Mouse (Mus musculus): ENCODE measurements around the gene Tac2.
A peak's percentile ranks its signal among the peaks of the same experiment; 100 is the strongest.

Gene Tac2

GRCm38 (mm10) chr10:127725136-127725535, 858 bp downstream of the Tac2 start:
- DNase-seq (ENCODE audit: low read depth), result no peak

GRCm38 (mm10) chr10:127728437-127728836, 4.2 kb downstream of the Tac2 start:
- no peak for DNase-seq (ENCODE audit: low read depth)

GRCm38 (mm10) chr10:127730285-127730932, 6.1 kb downstream of the Tac2 start:
- DNase-seq (ENCODE audit: low read depth), result no peak

GRCm38 (mm10) chr10:127730933-127731310, 6.6 kb downstream of the Tac2 start:
- no peak for DNase-seq (ENCODE audit: low read depth)

- DNase-seq (ENCODE audit: low read depth), result no peak
Measured at GRCm38 (mm10) chr10:127731397-127731796, 7.1 kb downstream of the Tac2 start.

GRCm38 (mm10) chr10:127734434-127734833, 10.2 kb downstream of the Tac2 start:
- DNase-seq (ENCODE audit: low read depth), result no peak

GRCm38 (mm10) chr10:127736266-127736665, 12.0 kb downstream of the Tac2 start:
- peak; percentile 15 for DNase-seq (ENCODE audit: low read depth)

- DNase-seq (ENCODE audit: low read depth), result peak; percentile 12
Measured at GRCm38 (mm10) chr10:127736916-127737315, 12.6 kb downstream of the Tac2 start.

GRCm38 (mm10) chr10:127737552-127737951, 13.3 kb downstream of the Tac2 start:
- DNase-seq (ENCODE audit: low read depth), result peak; percentile 12

GRCm38 (mm10) chr10:127738151-127738882, 14.0 kb downstream of the Tac2 start:
- DNase-seq (ENCODE audit: low read depth), result peak; percentile 67

GRCm38 (mm10) chr10:127739083-127739660, 14.9 kb downstream of the Tac2 start, which contains the start of gene Zbtb39:
Gene Zbtb39 (plus strand): TSS chr10:127739538.
- peak; percentile 83 for DNase-seq (ENCODE audit: low read depth)

GRCm38 (mm10) chr10:127739661-127740161, 15.4 kb downstream of the Tac2 start:
- DNase-seq (ENCODE audit: low read depth), result no peak

GRCm38 (mm10) chr10:127744661-127745060, 20.4 kb downstream of the Tac2 start:
- peak; percentile 75 for DNase-seq (ENCODE audit: low read depth)

- no peak for DNase-seq (ENCODE audit: low read depth)
Measured at GRCm38 (mm10) chr10:127745886-127746285, 21.6 kb downstream of the Tac2 start.

GRCm38 (mm10) chr10:127747254-127747653, 23.0 kb downstream of the Tac2 start:
- DNase-seq (ENCODE audit: low read depth), result no peak

- DNase-seq (ENCODE audit: low read depth), result no peak
Measured at GRCm38 (mm10) chr10:127748847-127749612, 24.8 kb downstream of the Tac2 start.

GRCm38 (mm10) chr10:127750136-127750777, 26.0 kb downstream of the Tac2 start:
- DNase-seq (ENCODE audit: low read depth), result no peak

GRCm38 (mm10) chr10:127751548-127751947, 27.3 kb downstream of the Tac2 start, which contains the start of gene Gpr182:
Gene Gpr182 (minus strand): TSS chr10:127751732.
- DNase-seq (ENCODE audit: low read depth), result no peak

- DNase-seq (ENCODE audit: low read depth), result no peak
Measured at GRCm38 (mm10) chr10:127754566-127755166, 30.4 kb downstream of the Tac2 start.

- no peak for DNase-seq (ENCODE audit: low read depth)
Measured at GRCm38 (mm10) chr10:127755246-127755645, 31.0 kb downstream of the Tac2 start.

All from naive thymus-derived CD4-positive, alpha-beta T cell, adult 2 months (primary cell).